Mouse (Mus musculus) T-cell, adult 2 months (primary cell): ENCODE data around the gene Snrpd3.

Experiments used
- DNase-seq: peaks from one replicate; pipeline ENCODE4 v3.0.0; 2022; ENCODE audit warnings: low spot score

Snrpd3 gene

DNA sequence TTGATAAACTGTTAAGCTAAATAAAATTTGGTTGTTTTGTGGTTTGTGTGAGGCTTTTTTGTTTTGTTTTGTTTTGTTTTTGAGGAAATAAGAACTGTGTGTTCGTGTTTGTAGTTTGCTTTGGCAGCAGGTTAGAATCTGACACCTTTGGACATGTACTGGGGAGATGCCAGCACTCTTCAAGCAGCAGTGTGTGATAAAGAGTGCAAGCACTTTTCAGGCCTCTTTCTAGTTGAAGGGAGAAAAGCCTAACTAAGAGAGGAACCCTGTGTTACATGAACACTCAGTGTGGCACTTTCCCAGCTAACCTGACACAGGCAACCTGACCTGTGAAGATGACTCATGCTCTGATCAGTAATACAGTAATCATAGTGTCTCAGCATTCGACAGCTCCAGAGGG lies 18.1 kb downstream of the Snrpd3 start:
- no peak for DNase-seq

DNA sequence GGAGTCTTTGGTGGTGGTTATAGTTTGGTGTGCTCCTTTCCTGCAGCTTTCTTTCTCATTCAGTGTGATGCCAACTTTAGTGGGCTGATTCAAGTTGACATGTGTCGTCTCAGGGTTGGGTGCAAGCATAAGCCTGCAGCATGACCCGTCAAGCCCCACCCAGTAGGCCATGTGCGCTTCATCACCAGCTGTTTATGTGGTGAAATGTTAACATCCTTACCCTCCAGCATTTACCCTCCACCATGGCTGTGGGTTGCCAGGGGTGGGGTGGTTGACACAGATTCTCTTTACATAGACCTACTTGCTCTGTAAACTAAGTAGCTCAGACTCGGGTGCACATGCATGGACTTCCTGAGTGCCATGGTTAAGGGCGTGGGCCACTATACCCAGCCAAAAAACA lies 18.8 kb downstream of the Snrpd3 start:
- peak; percentile 77 for DNase-seq

DNA sequence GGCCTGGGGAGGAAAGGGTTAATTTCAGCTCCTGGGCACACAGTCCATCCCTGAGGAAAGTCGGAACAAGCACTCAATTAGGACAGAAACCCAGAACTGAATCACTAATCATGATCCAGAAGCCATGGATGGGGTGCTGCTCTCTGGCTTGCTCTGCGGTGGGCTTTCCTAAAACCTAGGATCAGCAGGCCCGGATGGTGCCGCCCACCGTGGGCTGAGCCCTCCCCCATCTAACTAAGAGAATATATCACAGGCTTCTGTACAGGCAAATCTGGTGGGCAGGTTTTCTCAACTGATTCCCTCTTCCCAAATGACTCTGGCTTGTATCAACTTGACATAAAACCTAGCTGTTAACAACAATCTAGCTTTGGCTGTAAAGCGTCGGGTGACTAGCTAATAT lies 30.6 kb downstream of the Snrpd3 start:
- DNase-seq, result no peak

DNA sequence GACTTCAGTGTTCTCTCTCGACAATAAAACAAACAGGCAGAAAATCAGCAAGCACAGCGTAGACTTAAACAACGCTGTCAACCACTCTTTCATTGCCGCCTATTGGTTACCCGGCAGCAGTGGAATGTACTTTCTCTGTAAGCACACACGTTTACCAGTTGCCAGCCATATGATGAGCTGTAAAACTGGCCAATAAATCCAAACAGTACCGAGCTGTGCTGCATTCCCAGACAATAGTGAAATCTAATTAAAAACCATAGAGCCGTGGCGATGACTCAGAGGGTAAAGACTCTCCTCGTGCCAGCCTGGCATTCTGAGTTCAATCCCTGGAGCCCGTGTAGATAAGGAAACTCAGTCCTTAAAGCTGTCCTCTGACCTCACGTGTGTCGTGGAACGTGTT lies 31.1 kb downstream of the Snrpd3 start:
- no peak for DNase-seq

DNA sequence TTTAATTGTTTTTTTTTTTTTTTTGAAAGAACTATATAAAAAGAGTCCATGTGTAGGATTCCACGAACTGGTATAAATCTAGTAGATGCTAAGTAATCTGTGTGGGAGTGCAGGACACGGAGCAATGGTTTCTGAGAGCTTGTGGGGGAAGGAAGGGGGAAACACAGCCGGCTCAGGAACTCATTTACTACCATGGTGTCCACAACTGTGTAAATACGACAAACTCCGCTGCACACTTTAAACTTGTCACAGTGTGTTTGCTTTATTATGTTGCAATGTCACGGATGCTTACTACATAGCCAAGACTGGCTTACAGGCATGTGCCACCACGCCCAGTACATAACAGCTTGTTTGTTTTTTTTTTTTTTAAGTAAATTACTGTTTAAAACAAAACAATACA lies 32.5 kb downstream of the Snrpd3 start:
- no peak for DNase-seq

DNA sequence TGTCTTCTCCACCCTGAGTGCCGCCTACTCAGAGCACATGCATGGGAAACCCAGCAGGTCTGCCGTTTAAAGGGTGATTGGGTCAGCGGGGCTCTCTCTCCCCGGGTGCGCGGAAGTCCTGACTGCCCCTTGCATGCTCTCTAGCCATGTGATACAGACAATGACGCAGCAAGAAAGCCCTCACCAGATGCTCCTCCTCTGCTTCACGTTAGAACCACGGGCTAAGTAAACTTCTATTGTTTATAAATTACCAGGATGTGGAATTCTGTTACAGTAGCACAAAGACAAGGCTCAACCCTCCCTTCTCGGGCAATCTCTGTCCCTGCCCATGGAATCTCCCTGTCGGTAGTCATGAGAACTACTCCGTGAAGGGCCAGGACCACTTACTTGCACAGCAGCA lies 33.8 kb downstream of the Snrpd3 start:
- no peak for DNase-seq

DNA sequence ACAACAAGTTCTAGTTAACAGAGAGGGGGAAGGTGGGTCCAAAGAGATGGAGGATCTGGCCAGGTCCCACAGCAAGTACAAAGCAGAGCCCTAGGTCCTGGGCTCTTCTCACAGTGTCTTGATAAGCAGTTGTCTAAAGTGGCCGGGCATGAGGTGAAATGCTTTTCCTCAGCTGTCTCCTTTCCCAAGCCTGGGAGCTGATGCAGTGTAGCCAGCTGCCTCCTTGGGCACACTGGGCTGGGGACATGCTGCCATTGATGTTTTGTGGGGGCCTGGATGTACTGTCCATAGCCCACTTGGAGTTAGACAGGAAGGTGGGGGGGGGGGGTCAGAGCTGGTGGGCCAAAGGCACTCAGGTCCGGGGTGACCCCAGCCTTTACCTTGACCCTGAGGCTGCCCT lies 34.8 kb downstream of the Snrpd3 start:
- DNase-seq, result no peak

DNA sequence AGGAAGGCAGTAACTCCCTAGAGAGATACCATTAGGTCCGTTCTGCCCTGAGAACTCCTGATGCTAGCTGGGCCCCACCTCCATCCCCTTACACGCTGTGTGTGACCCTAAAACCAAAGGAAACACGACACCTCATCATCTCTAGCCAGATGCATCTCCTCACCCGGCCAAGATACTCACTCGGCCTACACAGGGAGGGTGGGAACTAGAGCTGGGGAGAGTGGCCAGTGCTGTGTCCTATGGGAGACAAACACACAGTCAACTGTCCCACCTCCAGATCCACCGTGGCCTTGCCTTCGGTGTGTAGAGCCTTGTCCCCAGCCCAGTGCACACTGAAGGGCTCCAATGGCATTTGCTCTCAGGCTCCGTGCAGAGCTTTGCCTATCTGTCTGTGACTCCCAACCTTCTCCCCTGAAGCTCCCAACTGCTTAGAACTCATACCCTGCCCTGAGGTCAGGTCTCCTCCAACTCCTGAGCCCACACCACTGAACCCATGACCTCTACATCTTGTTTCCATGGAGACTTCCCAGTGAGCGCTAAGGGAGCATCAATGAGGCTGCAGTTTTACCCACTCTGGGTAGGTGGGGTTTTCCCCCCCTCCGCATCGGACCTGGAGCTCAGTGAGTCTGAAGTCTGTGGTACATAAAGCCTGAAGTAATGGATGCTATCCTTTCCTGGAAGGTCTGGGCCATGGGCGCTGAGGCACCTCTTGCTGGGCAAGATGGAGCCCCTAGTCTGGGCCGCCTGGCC lies 35.5 kb downstream of the Snrpd3 start:
- DNase-seq, result no peak

DNA sequence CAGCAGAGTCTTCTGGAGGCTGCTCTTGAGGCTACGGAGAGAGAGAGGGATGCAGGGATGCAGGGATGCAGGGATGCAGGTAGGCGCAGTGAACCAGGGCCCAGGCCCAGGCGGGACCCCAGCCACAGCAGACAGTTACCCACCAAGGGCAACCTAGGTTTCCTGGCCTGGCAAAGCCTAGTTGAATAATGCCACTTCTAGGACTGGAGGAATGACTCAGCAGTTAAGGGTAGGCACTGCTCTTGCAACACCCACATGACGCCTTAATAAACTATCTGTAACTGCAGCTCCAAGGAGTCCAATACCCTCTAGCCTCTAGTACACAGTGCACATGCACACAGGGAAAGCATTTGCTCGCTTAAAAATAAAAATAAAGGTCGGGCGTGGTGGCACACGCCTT lies 36.7 kb downstream of the Snrpd3 start:
- DNase-seq, result no peak

DNA sequence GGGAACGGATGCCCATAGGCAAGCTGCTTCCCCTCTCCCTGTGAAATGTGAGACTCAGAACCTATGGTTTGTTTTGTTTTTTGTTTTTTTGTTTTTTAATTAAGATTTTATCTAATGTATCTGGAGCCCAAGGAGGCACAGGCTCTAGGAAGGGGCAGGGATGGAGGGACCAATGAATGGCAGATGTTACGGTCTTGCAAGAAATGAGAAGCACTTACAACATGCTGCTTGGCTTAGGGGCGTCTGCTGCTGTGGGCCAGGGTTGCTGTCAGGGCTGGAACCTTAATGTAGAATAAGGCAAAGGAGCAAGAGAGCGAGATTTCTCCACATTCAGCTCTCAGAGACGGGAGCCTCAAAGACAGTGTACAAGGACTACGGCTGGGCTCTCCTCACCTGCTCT lies 38.2 kb downstream of the Snrpd3 start:
- no peak for DNase-seq

DNA sequence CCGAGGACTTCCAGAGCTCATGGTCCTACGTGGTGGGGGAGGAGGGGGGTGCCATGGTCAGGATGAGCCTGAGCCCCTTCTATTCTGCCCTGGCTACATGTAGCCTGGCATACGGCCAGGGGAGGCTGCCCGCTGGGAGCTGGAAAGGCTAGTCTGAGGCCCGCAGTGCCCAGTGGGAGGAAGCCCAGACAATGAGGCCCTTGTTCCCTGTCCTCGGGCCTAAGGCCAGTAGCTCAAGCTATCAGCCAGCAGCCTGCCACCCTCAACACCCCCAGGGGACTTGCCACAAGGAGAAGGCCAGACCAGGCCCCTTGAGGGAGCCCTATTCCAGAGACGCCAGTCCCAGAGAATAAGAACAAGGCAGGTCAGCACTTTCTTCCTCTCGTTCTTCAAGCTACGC lies 38.7 kb downstream of the Snrpd3 start:
- no peak for DNase-seq

DNA sequence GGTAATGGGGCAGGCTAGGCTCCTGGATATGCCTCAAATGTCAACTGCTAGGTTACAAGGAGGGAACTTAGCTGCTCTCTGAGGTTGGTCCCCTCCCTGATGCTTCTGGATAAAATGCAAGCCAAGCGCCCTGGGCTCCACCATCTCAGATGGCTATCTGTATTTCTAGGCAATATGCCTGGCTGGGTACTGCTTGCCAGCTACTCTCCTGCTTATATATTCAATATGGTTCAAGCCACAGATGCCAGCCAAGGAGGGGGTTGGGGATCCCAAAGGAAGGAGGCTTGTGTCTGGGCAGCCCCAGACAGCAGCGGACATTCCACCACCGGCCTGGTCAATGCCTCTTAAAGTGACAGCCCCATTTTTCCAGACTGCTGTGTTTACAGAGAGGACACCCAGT lies 41.2 kb downstream of the Snrpd3 start:
- no peak for DNase-seq

DNA sequence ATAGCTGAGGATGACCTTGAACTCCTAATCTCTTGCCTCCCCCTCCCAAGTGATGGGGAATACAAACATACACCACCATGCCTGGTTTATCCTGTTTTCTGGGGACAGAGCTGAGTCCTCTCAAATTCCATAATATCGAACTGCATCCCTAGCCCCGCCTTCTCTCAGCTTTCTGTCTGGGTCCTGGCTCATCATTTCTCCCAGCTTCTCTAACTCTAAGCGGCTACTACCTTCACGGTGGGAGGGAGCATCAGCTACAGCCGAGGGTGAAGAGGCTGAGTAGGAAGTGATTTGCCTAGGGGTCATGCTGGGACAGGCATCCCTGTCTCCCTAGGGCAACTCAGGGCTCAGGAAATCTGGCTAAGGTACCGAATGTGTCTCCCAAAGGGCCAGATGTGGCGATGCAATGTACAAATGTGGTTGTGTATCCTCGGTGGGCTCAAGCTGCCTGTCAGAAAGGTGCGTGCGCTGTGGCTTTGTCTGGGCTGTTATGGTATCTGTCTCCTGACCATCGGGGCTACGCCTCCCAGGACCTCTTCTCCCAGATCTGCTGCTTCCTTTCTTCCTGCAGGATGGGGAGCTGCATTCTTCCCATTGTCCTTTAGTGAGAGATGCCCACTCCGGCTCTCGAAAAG lies 41.8 kb downstream of the Snrpd3 start:
- DNase-seq, result no peak

DNA sequence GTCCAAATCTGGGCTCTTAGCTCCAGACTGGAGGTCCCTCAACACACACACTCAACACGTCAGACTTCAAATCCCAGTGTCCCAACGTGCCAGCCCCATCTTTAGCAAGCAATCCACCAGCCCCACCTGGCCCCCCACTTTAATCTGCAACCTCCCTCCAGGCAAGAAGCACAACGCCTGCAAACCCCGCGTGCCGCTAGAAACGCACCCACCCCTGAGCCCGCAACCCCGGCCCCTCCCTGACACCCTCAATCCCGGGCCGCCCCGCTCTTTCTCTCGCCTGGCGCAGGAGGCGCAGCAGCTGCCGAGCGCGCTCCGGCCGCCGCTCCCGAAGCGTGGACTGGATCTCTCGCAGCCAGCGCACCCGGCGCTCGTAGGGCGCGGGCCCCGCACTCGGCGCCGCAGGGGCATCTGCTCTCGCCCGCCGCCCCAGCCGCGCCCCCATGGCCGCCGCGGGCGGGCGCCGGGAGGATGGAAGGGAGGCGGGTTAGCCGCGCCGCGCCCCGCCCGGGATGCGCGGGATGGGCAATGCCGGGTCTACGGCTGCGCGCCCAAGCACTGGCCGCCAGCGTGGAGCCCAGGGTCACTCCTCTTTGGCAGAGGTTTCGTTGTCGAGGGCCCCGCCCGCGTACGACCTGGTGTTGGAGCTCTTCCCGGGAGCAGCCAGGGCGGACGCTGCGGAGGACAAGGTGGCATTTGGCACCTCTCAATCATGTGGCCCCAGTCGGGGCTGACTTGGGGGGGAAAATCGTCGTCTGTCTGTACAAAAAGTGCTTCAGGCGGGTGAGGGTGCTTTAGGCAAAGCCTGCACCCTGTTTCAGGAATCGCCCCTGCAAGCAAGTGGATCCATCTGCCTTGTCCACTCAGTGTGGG lies 42.6 kb downstream of the Snrpd3 start, which contains the start of gene Lrrc75b:
Lrrc75b (minus strand) TSS at position 655 of the 873 bp plus-strand sequence.
- DNase-seq, result peak; percentile 34

DNA sequence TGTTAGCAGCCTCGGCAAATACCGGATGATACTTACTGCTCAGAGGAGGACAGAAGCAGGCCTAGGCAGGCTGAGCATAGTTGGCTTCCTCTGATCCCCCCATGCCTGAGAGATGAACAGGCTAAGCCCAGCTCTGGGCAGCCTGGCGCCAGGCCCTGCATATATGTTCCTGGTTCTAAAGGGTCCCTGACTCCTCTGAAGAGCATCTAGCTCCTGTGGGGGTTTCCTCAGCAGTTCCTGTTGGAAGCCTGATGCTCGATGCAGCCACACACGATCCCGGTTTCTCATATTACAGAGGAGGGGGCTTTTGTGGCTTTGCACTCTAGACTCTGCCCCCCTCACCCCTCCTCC lies 43.2 kb downstream of the Snrpd3 start:
- no peak for DNase-seq

DNA sequence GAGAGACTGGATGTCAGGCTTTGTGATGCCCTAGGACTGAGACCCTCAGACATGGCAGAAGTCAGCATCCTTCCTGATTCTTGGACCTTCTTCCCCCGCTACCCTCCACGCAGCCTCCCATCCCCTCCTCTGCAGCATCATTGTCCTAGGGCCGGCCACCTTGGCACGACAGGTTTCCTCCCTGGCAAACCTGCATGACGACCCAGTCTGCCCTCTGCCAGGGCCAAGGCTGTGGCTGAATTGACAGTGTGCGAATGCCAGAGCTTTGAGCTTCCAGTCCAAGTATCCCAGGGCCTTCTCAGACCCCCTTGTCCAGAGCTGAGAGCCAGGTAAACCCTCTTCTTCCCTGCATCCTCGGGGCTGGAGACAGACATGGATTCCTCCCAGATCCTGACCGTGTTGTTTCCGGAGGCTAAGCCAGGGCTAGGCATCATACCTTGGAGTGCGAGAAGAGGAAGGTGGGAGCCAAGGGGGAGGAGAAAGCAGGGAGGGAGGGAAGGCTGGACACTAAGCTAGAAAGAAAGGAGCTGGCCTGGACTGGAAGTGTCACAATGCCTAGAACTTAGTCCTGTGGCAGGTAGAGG lies 43.8 kb downstream of the Snrpd3 start, which contains the start of gene Ggt1:
Ggt1 (plus strand) TSS at position 534 of the 584 bp plus-strand sequence.
- no peak for DNase-seq

DNA sequence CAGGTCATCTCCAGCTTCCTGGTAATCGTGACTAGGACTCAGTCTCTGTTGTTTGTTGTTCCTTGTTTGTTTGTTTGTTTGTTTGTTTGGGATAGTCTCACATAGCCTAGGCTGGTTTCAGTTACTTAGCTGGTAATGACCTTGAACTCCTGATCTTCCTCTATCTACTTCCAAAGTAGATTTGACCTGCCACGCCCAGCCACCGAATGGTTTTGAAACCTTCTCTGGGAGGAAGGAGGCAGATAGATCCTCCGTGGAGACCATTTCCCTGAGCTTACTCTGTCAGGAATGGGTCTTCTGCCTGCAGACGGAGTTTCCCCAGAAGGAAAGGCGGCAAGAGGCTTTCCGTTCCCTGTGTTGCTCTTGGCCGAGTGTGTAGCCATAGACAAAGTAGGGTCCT lies 45.2 kb downstream of the Snrpd3 start:
- no peak for DNase-seq

DNA sequence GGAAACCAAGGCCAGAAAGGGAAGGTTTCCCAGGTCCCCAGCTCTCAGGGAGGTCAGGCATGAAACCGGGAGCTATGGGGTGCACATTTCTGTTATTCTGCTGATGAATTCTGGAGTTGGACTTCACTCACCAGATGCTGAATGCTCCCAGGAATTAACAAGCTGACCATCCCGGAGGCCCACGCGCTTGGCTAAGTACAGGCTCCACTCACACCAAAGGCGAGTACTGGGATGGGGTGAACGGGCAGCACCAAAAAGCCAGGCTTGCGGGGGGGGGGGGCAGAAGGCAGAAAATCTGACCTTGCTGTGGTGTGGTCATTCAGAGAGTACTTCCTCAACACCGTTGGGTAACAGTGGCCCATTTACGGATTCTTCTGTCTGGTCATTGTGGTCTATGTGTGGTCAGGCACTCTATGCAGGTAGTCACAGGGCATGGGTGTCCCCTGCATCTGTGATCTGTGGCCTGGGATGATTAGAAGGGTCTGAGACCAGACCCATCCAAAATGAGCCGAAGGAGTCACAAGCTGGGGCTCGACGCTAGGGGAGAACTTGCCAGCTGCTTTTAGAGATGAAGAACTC lies 47.4 kb downstream of the Snrpd3 start:
- DNase-seq, result no peak

DNA sequence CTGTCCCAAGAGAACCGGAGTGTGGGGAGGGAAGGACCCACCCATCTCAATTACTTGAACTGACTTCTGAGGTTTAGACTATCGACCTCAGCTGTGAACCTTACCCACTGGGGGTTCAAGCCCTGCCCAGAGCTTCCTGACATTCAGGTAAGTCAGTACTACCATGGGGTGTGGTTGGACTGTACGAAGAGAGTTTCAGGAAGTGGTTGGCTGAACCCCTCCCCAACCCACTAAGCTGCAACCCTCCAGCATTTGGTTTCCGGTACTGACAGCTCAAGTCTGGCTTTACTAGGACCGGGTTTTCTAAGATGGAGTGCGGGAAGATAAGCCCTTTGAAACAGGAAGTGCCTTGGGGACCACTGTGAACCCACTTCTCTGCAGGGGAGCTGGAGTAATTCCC lies 48.1 kb downstream of the Snrpd3 start:
- DNase-seq, result peak; percentile 88

DNA sequence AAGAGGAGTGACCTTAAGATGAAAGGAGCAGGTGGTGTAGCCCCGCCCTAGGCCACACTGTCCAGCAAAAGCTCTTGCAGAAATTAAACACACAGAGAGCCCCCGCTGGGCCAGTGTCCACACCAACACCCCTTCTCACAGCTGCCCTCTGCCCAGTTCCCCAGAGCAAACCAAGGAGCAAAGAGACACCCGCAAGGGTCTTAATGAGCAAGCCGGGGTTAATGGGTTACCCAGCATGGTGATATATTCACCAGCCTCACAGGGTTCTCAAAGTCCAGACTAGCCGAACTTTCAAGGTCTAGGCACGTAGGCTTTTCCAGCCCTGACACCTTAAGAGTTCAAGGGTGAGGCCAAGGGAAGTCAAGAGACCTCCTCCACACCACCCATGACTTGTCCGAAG lies 48.6 kb downstream of the Snrpd3 start:
- DNase-seq, result no peak

DNA sequence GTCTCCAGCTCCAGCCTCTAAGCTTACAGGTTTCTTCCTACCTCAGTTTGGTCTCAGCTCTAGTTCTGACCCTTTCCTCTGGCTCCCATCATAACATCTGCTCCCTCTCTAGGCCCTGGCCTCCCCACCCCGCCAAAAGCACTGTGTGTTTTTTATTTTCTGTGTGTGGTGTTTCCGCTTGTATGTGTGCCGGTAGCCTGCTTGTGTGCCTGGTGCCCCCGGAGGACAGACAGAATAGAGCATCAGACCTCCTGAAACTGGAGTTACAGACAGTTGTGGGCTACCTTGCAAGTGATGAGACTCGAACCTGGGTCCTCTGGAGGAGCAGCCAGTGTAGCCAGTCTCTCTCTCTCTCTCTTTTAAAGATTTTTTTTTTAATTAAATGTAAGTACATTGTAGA lies 49.0 kb downstream of the Snrpd3 start:
- peak; percentile 44 for DNase-seq

DNA sequence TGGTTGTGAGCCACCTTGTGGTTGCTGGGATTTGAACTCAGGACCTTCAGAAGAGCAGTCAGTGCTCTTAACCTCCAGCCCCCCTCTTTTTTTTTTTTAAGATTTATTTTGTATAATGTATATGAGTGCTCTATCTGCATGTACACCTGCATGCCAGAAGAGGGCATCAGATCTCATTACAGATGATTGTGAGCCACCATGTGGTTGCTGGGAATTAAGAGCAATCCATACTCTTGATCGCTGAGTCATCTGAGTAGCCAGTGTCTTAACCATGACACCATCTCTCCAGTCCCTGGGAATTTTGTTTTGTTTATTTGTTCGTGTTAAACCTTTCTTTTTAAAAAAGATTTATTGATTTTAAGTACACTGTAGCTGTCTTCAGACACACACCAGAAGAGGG lies 49.4 kb downstream of the Snrpd3 start:
- DNase-seq, result peak; percentile 24
